Mouse (Mus musculus) G1E (cell line): Measurements from ENCODE around the gene Fam198b.

ENCODE experiments used
- CTCF ChIP-seq: IDR thresholded peaks from 2 replicates; pipeline ENCODE4 v1.5.1; 2012; ENCODE audit warnings: low read depth, low read length, inconsistent platforms, mixed read lengths
- GATA1 ChIP-seq: IDR thresholded peaks from 2 replicates; pipeline ENCODE4 v1.6.1; 2012; ENCODE audit warnings: borderline replicate concordance, low read length, inconsistent platforms, mixed read lengths
- GATA2 ChIP-seq: IDR thresholded peaks from 2 replicates; pipeline ENCODE4 v1.6.1; 2012; ENCODE audit warnings: low read depth, low read length, inconsistent platforms, borderline replicate concordance

- TF ChIP-seq CTCF: no peak
- no peak for TF ChIP-seq GATA2
- no peak for TF ChIP-seq GATA1
These were observed 96.4 kb downstream of the Fam198b start for GRCm38 (mm10) chr3:79980714-79981113.
